Mouse (Mus musculus) small intestine, adult 2 months (tissue): ENCODE results near the gene Apoh.

ENCODE experiments used
- CTCF ChIP-seq: fragments of 200-500 bp; IDR thresholded peaks from 2 replicates; pipeline ENCODE4 v1.5.1; 2012; ENCODE audit warnings: low read depth, mild to moderate bottlenecking, control low read depth, inconsistent platforms, low read length, moderate library complexity, mixed read lengths; ENCODE audit not compliant: insufficient replicate concordance, insufficient read length; ENCODE audit errors: extremely low read depth
- POLR2A ChIP-seq: fragments of 200-500 bp; IDR thresholded peaks from 2 replicates; pipeline ENCODE4 v1.6.1; 2012; ENCODE audit warnings: low read depth, mild to moderate bottlenecking, control low read depth, inconsistent platforms, low read length, moderate library complexity

DNA sequence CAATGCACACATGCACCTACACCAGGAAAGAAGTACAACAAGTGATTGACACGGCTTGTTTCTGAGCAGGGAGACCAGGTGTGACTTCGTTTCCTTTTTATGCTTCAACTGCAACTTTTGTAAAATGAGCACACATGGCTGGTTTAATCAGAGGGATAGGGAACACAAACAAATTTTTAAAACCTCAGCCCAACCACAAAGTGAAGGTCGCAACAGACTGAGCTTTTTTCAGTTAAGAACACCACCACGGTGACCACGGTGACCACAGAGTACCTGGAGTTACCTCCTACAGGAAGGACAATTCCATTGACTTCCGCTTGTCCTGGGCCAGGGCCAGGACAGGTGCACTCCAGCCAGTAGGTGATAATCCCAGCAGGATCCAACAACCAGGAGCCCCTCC lies 25.3 kb upstream of the Apoh start:
- TF ChIP-seq POLR2A (no peak), CTCF (no peak)
